Mouse (Mus musculus): ENCODE results near the gene Abcc6.
"Not testable (repeated sequence)": the region's sequence is repeated elsewhere in the genome, so short reads cannot be mapped to it uniquely, and the experiment has no call there.

DNA sequence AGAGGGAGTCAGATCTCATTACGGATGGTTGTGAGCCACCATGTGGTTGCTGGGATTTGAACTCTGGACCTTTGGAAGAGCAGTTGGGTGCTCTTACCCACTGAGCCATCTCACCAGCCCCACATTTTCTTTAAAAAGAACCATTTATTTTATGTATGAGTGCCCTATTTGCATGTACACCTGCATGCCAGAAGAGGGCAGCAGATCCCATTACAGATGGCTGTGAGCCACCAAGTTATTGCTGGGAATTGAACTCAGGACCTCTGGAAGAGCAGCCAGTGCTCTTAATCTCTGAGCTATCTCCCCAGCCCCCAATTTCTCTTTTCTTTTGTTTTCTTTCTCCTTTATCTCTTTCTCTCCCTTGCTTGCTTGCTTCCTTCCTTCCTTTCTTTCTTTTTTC lies 86.8 kb downstream of the Abcc6 start:
- TF ChIP-seq POLR2A (IDR thresholded peaks at IDR 0.05; ENCODE audit: insufficient read depth, low read length); CTCF (IDR thresholded peaks at IDR 0.05; ENCODE audit: low read depth, low read length); EP300 (IDR thresholded peaks at IDR 0.05; ENCODE audit: insufficient read depth, low read depth, low read length): not testable (repeated sequence)
